Mouse (Mus musculus): Measurements from ENCODE around the gene Abcc4.

The Abcc4 gene

GRCm38 (mm10) chr14:118638447-118639275, 67.4 kb downstream of the Abcc4 start:
- DNase-seq (ENCODE audit: low spot score in 2 of 2): no peak

GRCm38 (mm10) chr14:118635493-118636183, 70.4 kb downstream of the Abcc4 start:
- DNase-seq (ENCODE audit: low spot score in 2 of 2): peak; percentile 74 to 75

- no peak for DNase-seq (ENCODE audit: low spot score in 2 of 2)
These were observed 76.4 kb downstream of the Abcc4 start for GRCm38 (mm10) chr14:118629649-118630048.

GRCm38 (mm10) chr14:118621449-118621789, 84.6 kb downstream of the Abcc4 start:
- DNase-seq (ENCODE audit: low spot score in 2 of 2): no peak

- DNase-seq (ENCODE audit: low spot score in 2 of 2): no peak
These were observed 85.1 kb downstream of the Abcc4 start for GRCm38 (mm10) chr14:118620773-118621448.

- DNase-seq (ENCODE audit: low spot score in 2 of 2): peak; percentile 69 to 79
These were observed 89.2 kb downstream of the Abcc4 start for GRCm38 (mm10) chr14:118616698-118617311.

- no peak for DNase-seq (ENCODE audit: low spot score in 2 of 2)
These were observed 92.3 kb downstream of the Abcc4 start for GRCm38 (mm10) chr14:118613734-118614133.

GRCm38 (mm10) chr14:118611714-118612113, 94.3 kb downstream of the Abcc4 start:
- no peak for DNase-seq (ENCODE audit: low spot score in 2 of 2)

- DNase-seq (ENCODE audit: low spot score in 2 of 2): no peak
These were observed 95.2 kb downstream of the Abcc4 start for GRCm38 (mm10) chr14:118610786-118611185.

- DNase-seq (ENCODE audit: low spot score in 2 of 2): peak; percentile 45 to 62
These were observed 97.1 kb downstream of the Abcc4 start for GRCm38 (mm10) chr14:118608816-118609465.

GRCm38 (mm10) chr14:118608317-118608716, 97.7 kb downstream of the Abcc4 start:
- DNase-seq (ENCODE audit: low spot score in 2 of 2): no peak

GRCm38 (mm10) chr14:118606476-118606875, 99.5 kb downstream of the Abcc4 start:
- no peak for DNase-seq (ENCODE audit: low spot score in 2 of 2)

- DNase-seq (ENCODE audit: low spot score in 2 of 2): no peak
These were observed 101.1 kb downstream of the Abcc4 start for GRCm38 (mm10) chr14:118604903-118605302.

GRCm38 (mm10) chr14:118602031-118602430, 104.0 kb downstream of the Abcc4 start:
- DNase-seq (ENCODE audit: low spot score in 2 of 2): no peak

- DNase-seq (ENCODE audit: low spot score in 2 of 2): no peak
These were observed 105.3 kb downstream of the Abcc4 start for GRCm38 (mm10) chr14:118600746-118601145.

- no peak for DNase-seq (ENCODE audit: low spot score in 2 of 2)
These were observed 107.3 kb downstream of the Abcc4 start for GRCm38 (mm10) chr14:118598757-118599156.

GRCm38 (mm10) chr14:118594463-118594862, 111.6 kb downstream of the Abcc4 start:
- DNase-seq (ENCODE audit: low spot score in 2 of 2): no peak

- peak; percentile 79 to 87 for DNase-seq (ENCODE audit: low spot score in 2 of 2)
These were observed 114.3 kb downstream of the Abcc4 start for GRCm38 (mm10) chr14:118591477-118592403.

- DNase-seq (ENCODE audit: low spot score in 2 of 2): no peak
These were observed 123.6 kb downstream of the Abcc4 start for GRCm38 (mm10) chr14:118582333-118582941.

GRCm38 (mm10) chr14:118581673-118582072, 124.3 kb downstream of the Abcc4 start:
- no peak for DNase-seq (ENCODE audit: low spot score in 2 of 2)
